Mouse (Mus musculus): ENCODE data around the gene Olfr1012. TPM values are rescaled to one million over a fixed set of nuclear protein-coding genes. Genes with fewer than 3 reads are reported as not detected.

The Olfr1012 gene
- not detected for polyA plus RNA-seq (2017; shearing (Covaris generic))

DNA sequence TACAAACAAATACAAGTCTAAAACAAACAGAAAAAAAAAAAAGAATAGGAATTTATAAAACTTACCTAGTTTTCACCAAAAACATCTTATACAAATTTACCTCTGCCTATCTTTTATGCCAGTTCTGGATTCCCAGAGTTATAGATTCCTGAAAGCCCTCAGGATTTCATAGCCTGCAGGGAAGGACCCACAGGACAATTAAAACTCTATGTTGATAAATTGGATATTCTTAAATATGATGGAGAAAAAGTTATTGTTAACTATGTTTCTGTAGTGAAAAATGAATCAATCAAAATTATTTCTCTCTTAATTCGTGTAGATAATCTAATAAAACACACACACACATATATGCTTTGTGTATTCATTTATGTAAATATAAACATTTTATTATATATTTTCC lies at the start of gene Olfr1012:
Gene Olfr1012 (minus strand): TSS at position 101 of the 400 bp plus-strand sequence.

DNA sequence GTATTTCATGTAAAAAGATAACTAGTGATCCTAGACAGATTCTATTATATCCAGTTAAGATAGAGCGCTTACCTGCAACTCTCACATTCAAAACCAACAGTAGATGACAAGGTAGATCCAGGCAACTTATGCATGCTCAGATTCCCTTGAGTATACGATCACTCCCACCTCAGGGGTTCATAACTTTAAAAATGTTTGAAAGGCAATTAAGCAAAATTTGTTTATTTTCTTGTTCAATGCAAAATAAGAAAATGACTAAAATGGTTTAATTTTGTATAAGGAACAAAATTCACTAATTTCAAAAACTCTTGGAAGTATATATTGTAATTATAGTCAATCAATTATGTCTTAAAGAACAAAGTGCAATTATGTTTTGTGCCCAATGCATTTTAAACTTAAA lies 39.9 kb upstream of the Olfr1012 start, which contains the start of gene Olfr1016:
Gene Olfr1016 (minus strand): TSS at position 101 of the 400 bp plus-strand sequence.

GRCm38 (mm10) chr2:85781717-85782116 lies 19.2 kb upstream of the Olfr1012 start, which contains the start of gene Olfr1015:
TSS of gene Olfr1015 (plus strand) at chr2:85782017.

GRCm38 (mm10) chr2:85772413-85772812 lies 9.8 kb upstream of the Olfr1012 start, which contains the start of gene Olfr1014:
TSS of gene Olfr1014 (plus strand) at chr2:85772713.

GRCm38 (mm10) chr2:85766798-85767197 lies 4.2 kb upstream of the Olfr1012 start, which contains the start of gene Olfr1013:
TSS of gene Olfr1013 (plus strand) at chr2:85767098.

DNA sequence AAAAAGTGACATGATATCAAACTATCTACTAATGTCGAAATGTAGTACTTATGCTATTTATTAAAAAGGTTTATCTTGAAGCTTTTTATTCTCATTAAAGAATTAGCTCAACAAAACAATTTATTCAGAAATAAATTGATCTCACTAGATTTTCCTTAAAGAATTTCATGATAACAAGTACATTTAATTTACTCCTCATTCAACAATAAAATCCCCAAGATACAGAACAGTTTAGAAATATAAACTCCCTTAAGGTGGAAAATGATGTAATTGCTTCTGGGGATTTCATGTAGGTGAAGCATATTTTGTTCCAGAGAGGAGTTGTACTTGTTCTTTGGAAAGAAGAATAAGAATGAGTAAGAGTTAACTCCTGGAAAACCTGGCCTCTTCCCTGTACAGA lies 47.4 kb downstream of the Olfr1012 start, which contains the start of gene Olfr1009:
Gene Olfr1009 (plus strand): TSS at position 301 of the 400 bp plus-strand sequence.

Other genes with a start within 250 kb of the Olfr1012 start
- gene 4833423E24Rik, start 243.7 kb downstream of the Olfr1012 start, polyA plus RNA-seq (2017; shearing (Covaris generic)): not detected
- not detected for gene Olfr996, start 183.6 kb downstream of the Olfr1012 start, polyA plus RNA-seq (2017; shearing (Covaris generic))
- not detected for gene Olfr998, start 173.8 kb downstream of the Olfr1012 start, polyA plus RNA-seq (2017; shearing (Covaris generic))
- not detected for gene Olfr1000, start 150.9 kb downstream of the Olfr1012 start, polyA plus RNA-seq (2017; shearing (Covaris generic))
- gene Olfr1002, start 112.1 kb downstream of the Olfr1012 start, polyA plus RNA-seq (2017; shearing (Covaris generic)): not detected
- not detected for gene Olfr154, start 98.3 kb downstream of the Olfr1012 start, polyA plus RNA-seq (2017; shearing (Covaris generic))
- gene Olfr1006, start 84.0 kb downstream of the Olfr1012 start, polyA plus RNA-seq (2017; shearing (Covaris generic)): not detected
- gene Olfr1008, start 73.3 kb downstream of the Olfr1012 start, polyA plus RNA-seq (2017; shearing (Covaris generic)): not detected
- gene Olfr1009, start 47.3 kb downstream of the Olfr1012 start, polyA plus RNA-seq (2017; shearing (Covaris generic)): not detected
- gene Olfr1013, start 4.3 kb upstream of the Olfr1012 start, polyA plus RNA-seq (2017; shearing (Covaris generic)): not detected
- gene Olfr1014, start 9.9 kb upstream of the Olfr1012 start, polyA plus RNA-seq (2017; shearing (Covaris generic)): 0.07 TPM
- gene Olfr1015, start 19.3 kb upstream of the Olfr1012 start, polyA plus RNA-seq (2017; shearing (Covaris generic)): not detected
- gene Olfr1016, start 39.8 kb upstream of the Olfr1012 start, polyA plus RNA-seq (2017; shearing (Covaris generic)): 0.32 TPM
- not detected for gene Olfr1018, start 55.7 kb upstream of the Olfr1012 start, polyA plus RNA-seq (2017; shearing (Covaris generic))
- gene Olfr1019, start 82.7 kb upstream of the Olfr1012 start, polyA plus RNA-seq (2017; shearing (Covaris generic)): not detected
- gene Olfr1020, start 84.3 kb upstream of the Olfr1012 start, polyA plus RNA-seq (2017; shearing (Covaris generic)): not detected
- gene Olfr1022, start 105.8 kb upstream of the Olfr1012 start, polyA plus RNA-seq (2017; shearing (Covaris generic)): not detected
- gene Olfr1023, start 122.9 kb upstream of the Olfr1012 start, polyA plus RNA-seq (2017; shearing (Covaris generic)): not detected
- not detected for gene Olfr1024, start 142.3 kb upstream of the Olfr1012 start, polyA plus RNA-seq (2017; shearing (Covaris generic))
- not detected for gene Olfr1025-ps1, start 152.4 kb upstream of the Olfr1012 start, polyA plus RNA-seq (2017; shearing (Covaris generic))
- not detected for gene Olfr1026, start 158.8 kb upstream of the Olfr1012 start, polyA plus RNA-seq (2017; shearing (Covaris generic))
- gene Olfr1028, start 187.7 kb upstream of the Olfr1012 start, polyA plus RNA-seq (2017; shearing (Covaris generic)): not detected
- 0.10 TPM for gene Olfr1029, start 211.1 kb upstream of the Olfr1012 start, polyA plus RNA-seq (2017; shearing (Covaris generic))
- 0.04 TPM for gene Olfr1030, start 216.5 kb upstream of the Olfr1012 start, polyA plus RNA-seq (2017; shearing (Covaris generic))
- gene Olfr1031, start 227.5 kb upstream of the Olfr1012 start, polyA plus RNA-seq (2017; shearing (Covaris generic)): not detected
- gene Olfr1032, start 242.8 kb upstream of the Olfr1012 start, polyA plus RNA-seq (2017; shearing (Covaris generic)): not detected

Measured in CD4-positive, CD25-positive, alpha-beta regulatory T cell (primary cell).